Mouse (Mus musculus) heart, postnatal 4 days (tissue): Measurements from ENCODE around the gene Vrk2. TPM values are rescaled to one million over a fixed set of nuclear protein-coding genes. Genes with fewer than 3 reads are reported as not detected.

Source experiments
- DNase-seq: peaks from one replicate; pipeline ENCODE4 v3.0.0; 2021
- total RNA-seq, 2 experiments: library from RNA; stranded (reverse); gene quantifications; 2 replicates each; pipeline ENCODE4 v1.2.3; 2021

The Vrk2 gene
- total RNA-seq, 2 experiments from 2014 or later: 9.7 to 10.6 TPM

- DNase-seq: no peak
Measured at GRCm38 (mm10) chr11:26537816-26538215, 56.0 kb downstream of the Vrk2 start.

GRCm38 (mm10) chr11:26533828-26534119, 60.0 kb downstream of the Vrk2 start:
- no peak for DNase-seq

GRCm38 (mm10) chr11:26532994-26533827, 60.6 kb downstream of the Vrk2 start:
- no peak for DNase-seq

- DNase-seq: no peak
Measured at GRCm38 (mm10) chr11:26526861-26527260, 66.9 kb downstream of the Vrk2 start.

GRCm38 (mm10) chr11:26518991-26519390, 74.8 kb downstream of the Vrk2 start:
- no peak for DNase-seq

- DNase-seq: no peak
Measured at GRCm38 (mm10) chr11:26516086-26516485, 77.7 kb downstream of the Vrk2 start.

- no peak for DNase-seq
Measured at GRCm38 (mm10) chr11:26513683-26514082, 80.1 kb downstream of the Vrk2 start.

- DNase-seq: no peak
Measured at GRCm38 (mm10) chr11:26495951-26496350, 97.8 kb downstream of the Vrk2 start.

GRCm38 (mm10) chr11:26489761-26490466, 103.9 kb downstream of the Vrk2 start:
- peak; percentile 34 for DNase-seq

GRCm38 (mm10) chr11:26481691-26482242, 112.0 kb downstream of the Vrk2 start:
- no peak for DNase-seq

GRCm38 (mm10) chr11:26477037-26477739, 116.6 kb downstream of the Vrk2 start:
- DNase-seq: no peak

- no peak for DNase-seq
Measured at GRCm38 (mm10) chr11:26454081-26454480, 139.7 kb downstream of the Vrk2 start.

- no peak for DNase-seq
Measured at GRCm38 (mm10) chr11:26452693-26453092, 141.1 kb downstream of the Vrk2 start.

- DNase-seq: no peak
Measured at GRCm38 (mm10) chr11:26451228-26451627, 142.6 kb downstream of the Vrk2 start.

GRCm38 (mm10) chr11:26450636-26451035, 143.2 kb downstream of the Vrk2 start:
- DNase-seq: no peak

GRCm38 (mm10) chr11:26449789-26450188, 144.0 kb downstream of the Vrk2 start:
- DNase-seq: no peak

GRCm38 (mm10) chr11:26444374-26444773, 149.4 kb downstream of the Vrk2 start:
- DNase-seq: no peak

GRCm38 (mm10) chr11:26441121-26441520, 152.7 kb downstream of the Vrk2 start:
- no peak for DNase-seq

- no peak for DNase-seq
Measured at GRCm38 (mm10) chr11:26437818-26438217, 156.0 kb downstream of the Vrk2 start.

GRCm38 (mm10) chr11:26434229-26434628, 159.6 kb downstream of the Vrk2 start:
- no peak for DNase-seq

GRCm38 (mm10) chr11:26421472-26421871, 172.3 kb downstream of the Vrk2 start:
- DNase-seq: no peak
